Mouse (Mus musculus) heart, postnatal 0 days (tissue): ENCODE measurements at regions not wholly inside any gene's neighbourhood (a gene's known extent, or its start where the extent isn't known, plus 50 kb on each side); places are given as distances from the start of the nearest gene placed in this dataset.

ENCODE experiments used
- CTCF ChIP-seq: IDR thresholded peaks from 2 replicates; pipeline ENCODE4 v1.5.1; 2016; ENCODE audit warnings: antibody characterized with exemption, control low read depth, low read depth
- EP300 ChIP-seq: IDR thresholded peaks from 2 replicates; pipeline ENCODE4 v1.6.1; 2016; ENCODE audit warnings: antibody characterized with exemption, low read depth

DNA sequence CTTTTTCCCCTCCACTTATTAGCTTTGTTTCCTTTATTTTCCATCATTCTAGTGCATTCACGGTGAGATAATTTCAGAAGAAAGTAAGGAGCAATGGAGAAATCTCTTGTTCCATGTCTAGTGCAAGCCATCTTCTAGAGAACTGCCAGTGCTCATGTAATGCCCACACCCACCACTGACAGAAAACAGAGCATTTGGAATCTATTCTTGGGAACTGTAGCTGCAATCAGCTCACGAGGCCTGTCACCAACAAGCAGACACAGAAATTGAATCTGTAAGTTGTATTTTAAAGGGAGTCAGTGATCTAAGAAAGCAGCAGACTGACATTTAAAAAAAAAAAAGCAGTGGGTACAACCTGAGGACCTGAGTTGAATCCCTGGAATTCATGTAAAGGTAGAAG, 92.6 kb downstream of the S1pr1 start:
- TF ChIP-seq EP300 = peak; percentile 83
- TF ChIP-seq CTCF = no peak
